In genomic region chr5:24587200-24587577, GRCm38 (mm10) we compare ENCODE assay signal across 9 mouse cellular contexts. TPM values are rescaled to one million over a fixed set of nuclear protein-coding genes. Genes with fewer than 3 reads are reported as not detected.
DNase-seq lines count a peak whose midpoint lies in the region; ATAC-seq lines count a peak whose summit lies in the region.
"Had no signal": no experiment of that assay in that cellular context is flagged by ENCODE, and none has a peak within 500 bp of the region (broad histone marks: within the 10 kb centered on the region; RNA-seq: fewer than 3 reads in every experiment).

No protein-coding gene starts in this region.

- H3K27me3 ChIP-seq in liver, embryonic 15.5 days, result peaks cover 21% of the 10 kb centered on the region

- DNase-seq in cerebellum, postnatal 25 days, result peak; percentile 14 to 15
- no peak for DNase-seq in cerebellum, adult 11-12 months
- peak; percentile 73 for DNase-seq in right cerebral cortex, adult 18-20 months
- DNase-seq in right cerebral cortex, postnatal 36 days (ENCODE audit: low spot score in 2 of 2), result no peak
- no peak for DNase-seq in ovary, postnatal 10 days (ENCODE audit: low spot score)
- no peak for DNase-seq in left cerebral cortex, adult 11 months (ENCODE audit: low spot score)

- H3K36me3 ChIP-seq in liver, embryonic 15.5 days (replicated peaks), result peaks cover 19% of the 10 kb centered on the region

- ATAC-seq in granulocyte monocyte progenitor cell, adult 5-6 weeks (replicated peaks; ENCODE audit: poor library complexity, severe bottlenecking), result 0 out of 2 replicates have a peak, but pooled peaks have one; percentile 8
- ATAC-seq in liver, embryonic 15.5 days (ENCODE audit: insufficient read depth), result peak; percentile 58

- no peaks in the 10 kb centered on the region for H3K9me3 ChIP-seq in liver, embryonic 15.5 days (replicated peaks)

- H3K4me1 ChIP-seq in liver, embryonic 15.5 days (replicated peaks), result peaks cover 49% of the 10 kb centered on the region

- peak overlapping the region; percentile 69 for H3K27ac ChIP-seq in liver, embryonic 15.5 days (replicated peaks)

- WGBS in liver, embryonic 15.5 days (ENCODE audit: insufficient replicate concordance), result 9% methylated on average over 4 of the region's 4 CpGs

- peak overlapping the region; percentile 71 for H3K9ac ChIP-seq in liver, embryonic 15.5 days

- H3K4me3 ChIP-seq in liver, embryonic 15.5 days (replicated peaks), result peak overlapping the region; percentile 81

- peak overlapping the region; percentile 77 for H3K4me2 ChIP-seq in liver, embryonic 15.5 days

RNA-seq across cellular contexts. Expression of gene Chpf2, which starts 0.6 kb away (rescaled TPM):
- total RNA-seq in granulocyte monocyte progenitor cell, adult 5-6 weeks (2014; fragmentation: Nextera tagmentation), result 17.8 and 17.9 TPM in 2 replicates
- total RNA-seq in granulocyte monocyte progenitor cell, adult 5-6 weeks (2017), result 10.4 and 29.2 TPM in 2 replicates
- 10.5 and 13.4 TPM in 2 replicates for polyA plus RNA-seq in liver, embryonic 15.5 days (2015; fragmentation: Nextera tagmentation; extraction: Ambion mirVana)

RNA-seq across cellular contexts. Expression of gene Abcf2, which starts 9.9 kb away (rescaled TPM):
- 51.6 and 74.3 TPM in 2 replicates for total RNA-seq in granulocyte monocyte progenitor cell, adult 5-6 weeks (2014; fragmentation: Nextera tagmentation)
- 98.3 and 98.8 TPM in 2 replicates for total RNA-seq in granulocyte monocyte progenitor cell, adult 5-6 weeks (2017)
- polyA plus RNA-seq in liver, embryonic 15.5 days (2015; fragmentation: Nextera tagmentation; extraction: Ambion mirVana), result 43.2 and 44.4 TPM in 2 replicates

RNA-seq across cellular contexts. Expression of gene 4931409K22Rik, which starts 30.6 kb away (rescaled TPM):
- total RNA-seq in granulocyte monocyte progenitor cell, adult 5-6 weeks (2014; fragmentation: Nextera tagmentation), result not detected in 2 replicates
- not detected in 2 replicates for total RNA-seq in granulocyte monocyte progenitor cell, adult 5-6 weeks (2017)
- not detected in 2 replicates for polyA plus RNA-seq in liver, embryonic 15.5 days (2015; fragmentation: Nextera tagmentation; extraction: Ambion mirVana)
- polyA plus RNA-seq: large intestine, adult 2 months had no signal

RNA-seq across cellular contexts. Expression of gene Smarcd3, which starts 37.0 kb away (rescaled TPM):
- not detected in 2 replicates for total RNA-seq in granulocyte monocyte progenitor cell, adult 5-6 weeks (2014; fragmentation: Nextera tagmentation)
- total RNA-seq in granulocyte monocyte progenitor cell, adult 5-6 weeks (2017), result 0.05 and 0.34 TPM in 2 replicates
- 1.3 and 1.5 TPM in 2 replicates for polyA plus RNA-seq in liver, embryonic 15.5 days (2015; fragmentation: Nextera tagmentation; extraction: Ambion mirVana)

RNA-seq across cellular contexts. Expression of gene Asb10, which starts 46.4 kb away (rescaled TPM):
- not detected in 2 replicates for total RNA-seq in granulocyte monocyte progenitor cell, adult 5-6 weeks (2014; fragmentation: Nextera tagmentation)
- not detected in 2 replicates for total RNA-seq in granulocyte monocyte progenitor cell, adult 5-6 weeks (2017)
- polyA plus RNA-seq in liver, embryonic 15.5 days (2015; fragmentation: Nextera tagmentation; extraction: Ambion mirVana), result 0.07 and 0.12 TPM in 2 replicates

Comparison
In these comparisons a context has a peak if more than half of its experiments do, and no peak if none do; other contexts are left out.
1. DNase-seq: peak in cerebellum, postnatal 25 days (2 of 2) and right cerebral cortex, adult 18-20 months (single experiment); none in cerebellum, adult 11-12 months (single experiment), right cerebral cortex, postnatal 36 days (0 of 2), ovary, postnatal 10 days (single experiment) and left cerebral cortex, adult 11 months (single experiment).